Mouse (Mus musculus) Muller cell, postnatal 12 days (primary cell): ENCODE data around the gene Zeb2.

Experiments
- DNase-seq: peaks from one replicate; pipeline ENCODE4 v3.0.0-alpha.2; 2015; ENCODE audit errors: inconsistent ontology term

Gene Zeb2

DNA sequence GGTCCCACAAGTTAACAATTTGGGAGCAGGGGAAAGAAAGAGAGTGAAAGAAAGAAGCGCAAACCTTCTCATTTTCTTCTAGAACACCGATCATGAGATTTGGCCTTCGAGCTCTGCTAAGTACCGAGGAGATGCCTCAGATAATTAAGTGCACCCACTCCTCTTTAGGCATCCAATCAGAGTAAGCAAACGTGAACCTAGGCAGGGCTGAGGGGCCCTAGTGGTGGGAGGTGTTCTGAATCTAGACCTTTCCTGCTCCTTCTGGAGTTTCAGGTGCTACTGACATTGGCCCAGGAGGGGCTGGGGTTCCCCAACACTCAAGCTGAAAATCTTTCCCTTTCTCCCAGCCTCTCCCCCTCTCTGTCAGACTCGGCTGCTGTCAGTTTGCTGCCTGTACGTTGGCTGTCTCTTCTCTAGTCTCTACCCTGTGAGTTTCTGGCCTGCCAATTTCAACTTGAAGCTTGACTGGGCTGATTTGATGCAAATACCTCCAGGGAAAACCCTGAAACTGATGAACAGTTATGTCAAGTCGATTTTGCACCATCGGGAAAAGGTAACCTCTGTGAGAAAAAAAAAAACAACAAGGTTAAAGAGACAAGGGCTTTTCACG, 20.5 kb downstream of the Zeb2 start:
- DNase-seq = no peak

DNA sequence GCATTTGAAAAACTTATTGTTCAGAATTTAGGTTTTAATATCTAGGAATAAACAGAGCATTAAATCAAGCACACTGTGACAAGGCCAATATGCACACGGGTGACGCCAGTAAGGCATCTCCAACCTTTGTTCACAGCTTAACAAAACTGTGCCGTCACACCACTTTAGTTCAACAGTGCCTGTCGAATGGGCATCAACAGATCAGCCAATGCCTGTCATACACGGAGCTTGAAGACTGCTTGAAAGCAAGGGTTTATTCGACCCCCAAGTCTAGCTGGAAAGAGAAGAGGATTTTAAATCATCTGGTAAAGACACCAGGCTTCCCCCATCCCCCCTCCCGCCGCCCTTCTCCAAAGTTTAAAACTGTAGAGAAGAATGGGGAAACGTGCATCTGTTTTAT, 21.4 kb downstream of the Zeb2 start:
- no peak for DNase-seq

DNA sequence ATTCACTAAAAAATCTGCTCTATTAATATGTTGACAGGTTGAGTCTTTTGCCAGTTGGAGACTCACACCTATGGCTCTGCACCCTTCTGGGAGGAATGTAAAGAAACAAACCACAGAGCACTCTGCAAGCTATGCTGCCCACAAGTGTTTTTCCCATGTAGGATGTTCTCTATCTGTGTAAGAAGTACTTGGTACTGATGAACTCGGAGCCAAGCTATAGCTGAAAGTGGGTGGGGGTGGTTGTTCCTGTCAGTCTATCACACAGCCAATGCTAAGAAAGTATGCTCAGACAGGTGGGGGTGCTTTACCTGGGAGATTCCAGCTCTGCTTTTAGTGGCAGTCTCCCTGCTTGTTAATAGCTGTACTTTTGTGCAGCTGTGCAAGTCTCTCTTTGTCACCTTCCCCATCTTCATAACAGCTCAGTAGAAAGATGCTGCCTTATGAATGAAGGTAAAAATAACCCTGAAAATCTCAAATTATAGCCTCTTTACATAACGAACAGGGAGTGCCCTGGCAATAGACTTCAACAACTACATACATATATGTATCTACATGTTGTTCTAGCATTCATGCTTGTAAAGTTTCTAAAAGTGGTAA, 22.7 kb downstream of the Zeb2 start:
- DNase-seq = no peak

- DNase-seq = no peak
Observed at GRCm38 (mm10) chr2:45093479-45093878, 23.7 kb downstream of the Zeb2 start.

DNA sequence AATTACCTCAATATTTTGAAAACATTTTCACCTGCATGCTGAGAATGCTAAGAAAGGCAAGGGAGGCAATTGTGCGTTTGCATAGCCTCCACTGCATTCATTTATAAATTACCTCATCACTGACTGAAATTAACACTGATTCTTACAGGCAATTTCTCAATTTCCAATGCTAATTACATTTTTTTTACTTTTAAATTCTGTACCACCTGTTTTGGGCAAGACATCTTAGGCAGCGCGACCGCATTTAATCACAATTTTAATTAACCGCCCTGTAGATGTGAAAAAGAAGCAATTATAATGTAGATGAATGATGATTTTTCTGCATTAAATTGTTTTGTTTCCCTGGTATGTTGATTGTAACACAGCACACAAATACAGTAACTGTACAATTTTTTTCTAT, 24.5 kb downstream of the Zeb2 start:
- DNase-seq = no peak

DNA sequence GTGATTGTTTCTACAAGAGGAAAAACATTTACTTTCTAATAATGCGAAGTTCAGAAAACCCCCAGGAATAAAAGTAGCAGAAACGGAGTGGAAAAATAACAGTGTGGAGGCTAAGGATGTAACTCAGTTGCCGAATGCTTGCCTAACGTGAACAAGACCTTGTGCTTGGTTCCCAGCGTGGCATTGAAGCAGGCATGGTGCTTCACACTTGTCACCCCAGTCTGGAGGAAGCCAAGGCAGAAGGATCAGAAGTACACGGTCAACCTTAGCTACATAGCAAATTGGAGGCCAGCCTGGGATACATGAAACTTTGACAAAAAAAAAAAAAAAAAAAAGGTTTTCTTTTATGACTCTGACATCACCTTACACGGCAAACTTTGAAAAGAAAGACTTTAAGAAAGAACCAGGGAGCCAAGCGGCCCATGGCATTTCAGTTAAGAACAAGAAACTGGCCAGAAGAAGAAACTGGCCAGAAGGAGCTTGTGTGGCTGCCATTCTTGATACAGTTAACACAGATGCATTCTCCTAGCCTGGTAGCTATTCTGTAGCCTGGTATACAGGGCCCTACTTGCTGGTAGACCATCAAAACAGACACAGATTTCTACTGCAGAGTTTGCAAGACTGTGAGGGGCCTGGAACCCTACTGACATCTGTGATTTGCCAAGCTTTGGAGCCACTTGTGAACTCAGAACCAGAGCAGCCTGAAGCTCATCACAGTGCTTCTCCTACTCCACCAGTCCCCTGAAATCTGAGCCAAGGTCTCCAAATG, 26.5 kb downstream of the Zeb2 start:
- no peak for DNase-seq

- DNase-seq = no peak
Observed at GRCm38 (mm10) chr2:45089251-45089530, 28.0 kb downstream of the Zeb2 start.

DNA sequence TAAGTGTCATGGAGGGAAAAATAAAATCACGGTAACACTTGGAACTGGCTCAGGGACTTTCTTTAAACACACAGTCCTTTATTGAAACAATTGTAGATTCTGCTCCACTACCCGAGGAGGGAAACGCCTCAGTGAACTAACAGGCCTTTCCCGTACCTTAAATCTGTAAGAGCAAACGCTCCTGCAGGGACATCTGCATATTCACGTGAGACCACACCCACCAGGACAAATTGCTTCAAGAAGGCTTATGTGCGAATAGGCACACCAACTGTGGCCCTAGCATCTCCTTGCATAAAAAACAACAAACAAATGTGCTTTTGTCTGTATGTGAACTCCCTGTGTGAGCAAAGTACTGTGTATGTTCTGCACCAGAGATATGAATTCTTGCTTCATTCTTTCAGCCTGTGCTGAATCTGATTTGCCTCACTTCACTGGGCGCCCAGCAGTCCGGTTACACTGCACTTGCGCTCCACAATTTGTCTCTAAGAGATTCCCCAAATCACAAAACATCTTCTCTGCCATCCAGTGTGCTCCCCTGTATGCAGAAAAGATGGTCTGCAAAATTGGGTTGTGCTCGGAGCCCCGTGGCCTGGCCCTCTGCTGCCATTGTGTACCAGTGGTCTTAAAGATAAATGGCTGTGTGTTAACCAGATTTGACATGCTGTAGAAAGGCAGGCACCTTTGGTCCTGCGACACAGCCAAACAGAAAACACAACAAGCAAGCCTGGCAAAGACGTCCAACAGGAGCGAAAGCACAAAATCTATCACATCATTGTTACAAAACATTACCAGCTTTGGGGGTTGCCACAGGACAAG, 28.6 kb downstream of the Zeb2 start:
- peak; percentile 66 for DNase-seq

DNA sequence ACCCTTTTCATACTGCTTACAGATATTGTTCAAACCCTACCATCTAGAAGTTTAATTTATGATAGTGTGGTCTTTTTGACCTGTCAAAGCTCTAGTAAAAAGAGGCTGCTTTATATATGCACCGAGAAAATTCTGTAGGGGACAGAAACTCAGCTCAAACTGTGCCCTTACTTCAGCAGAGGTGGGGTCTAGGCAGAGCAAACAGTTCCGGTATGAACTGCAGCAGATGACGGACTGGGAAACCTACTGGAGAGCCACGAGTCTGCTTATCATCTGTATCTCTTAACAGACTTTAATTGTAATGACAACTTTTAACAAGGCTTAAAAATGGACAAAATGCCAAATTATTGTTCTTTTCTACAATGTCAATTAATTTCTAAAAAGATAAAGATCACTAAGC, 30.0 kb downstream of the Zeb2 start:
- no peak for DNase-seq

GRCm38 (mm10) chr2:45085653-45086052, 31.5 kb downstream of the Zeb2 start:
- no peak for DNase-seq

DNA sequence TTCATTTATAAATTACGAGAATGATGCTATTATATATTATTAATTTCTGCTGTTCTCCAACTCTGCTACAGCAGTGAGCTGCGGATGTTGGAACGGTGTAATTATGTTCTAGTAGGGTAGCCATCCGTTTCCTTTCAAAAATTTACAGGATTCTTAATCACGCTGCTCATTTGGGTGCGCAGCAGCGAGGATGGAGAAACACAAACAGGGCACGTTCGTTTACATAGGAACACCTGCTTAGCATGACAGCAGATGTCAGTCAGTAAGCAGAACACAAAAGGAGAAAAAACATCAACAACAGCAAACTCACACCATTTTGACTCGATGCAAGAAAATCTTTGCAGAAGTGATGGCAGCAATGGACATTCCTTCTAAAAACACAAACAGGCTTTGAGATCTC, 34.2 kb downstream of the Zeb2 start:
- DNase-seq = no peak

DNA sequence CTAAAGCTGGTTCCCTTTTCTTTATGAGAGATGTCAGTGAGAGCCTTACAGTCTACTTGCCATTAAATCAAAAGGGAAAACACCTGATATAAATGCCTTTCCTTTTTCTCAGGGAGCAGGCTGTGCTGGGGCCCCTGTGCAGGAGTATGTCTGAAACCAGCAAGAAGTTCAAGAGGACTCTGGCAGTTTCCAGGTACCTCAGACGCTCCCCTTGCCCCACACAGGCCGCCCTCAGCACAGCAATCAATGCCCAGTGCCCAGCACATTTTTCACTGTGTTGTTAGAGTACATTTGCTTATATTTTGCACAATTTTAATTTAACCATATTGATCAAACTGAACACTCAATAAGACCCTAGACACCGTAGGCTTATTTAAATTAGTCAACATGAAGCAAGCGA, 35.6 kb downstream of the Zeb2 start:
- no peak for DNase-seq

GRCm38 (mm10) chr2:45077938-45078487, 39.2 kb downstream of the Zeb2 start:
- DNase-seq = no peak

DNA sequence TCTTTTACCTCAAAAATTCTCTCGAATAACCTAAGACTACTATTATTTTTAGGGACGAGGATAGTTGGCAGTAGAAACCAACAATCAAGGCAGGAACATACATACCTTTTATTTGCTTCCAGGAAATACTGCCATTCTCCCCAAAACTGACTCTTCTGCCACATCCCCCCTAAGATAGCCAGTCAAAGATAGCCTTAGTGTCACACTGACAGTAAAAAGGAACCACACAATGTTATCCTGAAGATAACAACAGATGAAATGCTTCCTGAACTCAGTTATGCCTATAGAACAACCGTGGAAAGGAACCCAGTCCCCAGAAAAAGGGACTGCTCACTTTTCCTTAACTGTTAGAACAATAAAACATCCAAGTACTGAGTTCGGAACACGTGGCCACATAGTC, 39.8 kb downstream of the Zeb2 start:
- DNase-seq = no peak

GRCm38 (mm10) chr2:45073025-45073424, 44.2 kb downstream of the Zeb2 start:
- peak; percentile 48 for DNase-seq

GRCm38 (mm10) chr2:45071296-45071695, 45.9 kb downstream of the Zeb2 start:
- peak; percentile 50 for DNase-seq

DNA sequence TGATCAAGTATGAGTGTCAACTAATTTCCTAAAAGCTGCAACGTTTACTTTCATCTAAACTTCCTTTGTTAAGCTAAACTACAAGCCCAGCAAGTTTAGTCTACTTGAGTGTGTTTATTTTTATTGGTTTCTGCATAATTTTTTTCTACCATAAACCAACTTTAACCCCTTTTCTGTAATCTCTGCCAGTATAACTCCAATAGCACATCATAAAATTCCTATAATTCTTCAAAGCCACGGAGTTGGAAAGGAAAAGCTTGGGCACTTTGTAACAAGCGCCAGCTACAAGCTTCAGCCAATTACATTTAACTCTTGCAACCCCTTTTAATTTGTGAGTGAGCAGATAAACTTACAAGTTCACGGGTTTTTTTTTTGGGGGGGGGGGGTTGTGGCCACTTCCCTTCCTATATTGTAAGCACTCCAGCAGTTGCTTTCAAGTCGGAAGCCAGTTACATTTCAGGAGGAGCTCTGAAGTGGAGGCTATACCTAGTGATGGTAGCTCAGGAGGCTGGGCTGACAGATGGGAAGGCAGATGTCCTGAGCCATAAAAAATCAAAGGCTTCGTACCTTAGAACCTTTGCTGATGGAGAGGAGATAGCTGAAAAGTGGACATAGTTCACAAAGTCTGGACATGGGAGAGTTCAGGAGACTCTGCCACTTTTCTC, 46.5 kb downstream of the Zeb2 start:
- peak; percentile 68 for DNase-seq

DNA sequence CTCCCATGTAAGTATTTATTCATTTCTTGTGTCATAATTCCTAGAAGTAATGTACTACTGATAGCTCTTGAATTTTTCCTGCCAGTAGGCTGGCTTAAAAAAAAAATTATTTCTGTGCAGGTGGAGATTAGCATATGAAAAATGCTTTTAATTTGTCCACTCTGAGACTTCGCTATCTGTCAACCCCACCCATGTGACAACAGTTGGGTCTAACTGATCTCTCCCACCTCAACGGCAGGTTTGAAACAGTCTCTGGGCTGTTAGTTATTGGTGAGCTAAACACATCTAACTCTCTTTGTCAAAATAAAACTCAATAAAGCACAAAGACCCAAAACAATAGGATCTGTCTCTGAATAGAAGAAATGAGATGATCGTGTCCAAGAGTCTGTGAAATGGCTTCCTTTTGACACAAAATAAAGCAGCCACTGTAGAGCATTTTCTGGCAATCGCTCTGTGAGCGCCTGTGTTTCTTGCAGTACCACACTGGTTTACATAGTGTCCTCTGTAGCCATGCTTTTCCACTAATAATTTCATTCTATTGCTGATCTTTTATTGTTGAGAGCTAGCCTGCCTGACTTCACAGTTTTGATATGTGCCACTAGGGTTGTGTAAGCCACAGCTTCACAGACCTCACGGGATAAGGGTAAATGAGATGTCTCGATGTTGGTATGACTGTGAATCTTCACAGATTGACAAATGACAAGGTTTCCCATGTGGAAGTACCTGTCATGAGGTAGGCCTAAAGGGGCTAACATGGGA, 48.2 kb downstream of the Zeb2 start:
- DNase-seq = no peak

- peak; percentile 86 for DNase-seq
Observed at GRCm38 (mm10) chr2:45067116-45067515, 50.1 kb downstream of the Zeb2 start.

GRCm38 (mm10) chr2:45063300-45063890, 53.8 kb downstream of the Zeb2 start:
- DNase-seq = no peak

GRCm38 (mm10) chr2:45062136-45062535, 55.1 kb downstream of the Zeb2 start:
- no peak for DNase-seq
